Mouse (Mus musculus): ENCODE measurements at regions not wholly inside any gene's neighbourhood (a gene's known extent, or its start where the extent isn't known, plus 50 kb on each side); places are given as distances from the start of the nearest gene placed in this dataset.

- no peak for DNase-seq
These were observed 395.7 kb upstream of the Tnp1 start for GRCm38 (mm10) chr1:73411452-73411851.

- DNase-seq = no peak
These were observed 383.5 kb upstream of the Tnp1 start for GRCm38 (mm10) chr1:73399178-73399577.

- DNase-seq = no peak
These were observed 379.3 kb upstream of the Tnp1 start for GRCm38 (mm10) chr1:73395034-73395433.

- no peak for DNase-seq
These were observed 378.8 kb upstream of the Tnp1 start for GRCm38 (mm10) chr1:73394466-73394865.

GRCm38 (mm10) chr1:73392077-73392476 lies 376.4 kb upstream of the Tnp1 start:
- no peak for DNase-seq

DNA sequence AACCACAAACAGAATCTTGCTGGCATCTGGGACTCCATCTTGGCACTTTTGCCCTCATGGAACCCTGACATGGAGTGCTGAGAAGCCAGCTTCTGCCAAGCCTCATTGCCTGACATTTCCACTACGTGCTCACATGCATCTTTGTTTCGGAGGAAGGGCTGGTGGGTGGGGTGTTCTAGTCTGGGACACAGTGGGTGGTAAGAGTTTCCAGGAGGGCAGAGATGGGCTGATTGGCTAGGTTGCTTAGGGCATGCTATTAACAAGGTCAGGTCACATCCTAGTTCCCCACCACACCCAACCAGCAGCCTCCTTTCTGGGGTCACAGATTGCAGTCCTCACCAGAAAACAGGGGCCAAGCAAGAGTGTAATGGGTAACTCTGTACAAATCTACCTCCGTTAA lies 374.3 kb upstream of the Tnp1 start:
- DNase-seq = no peak

- DNase-seq = no peak
These were observed 373.5 kb upstream of the Tnp1 start for GRCm38 (mm10) chr1:73389174-73389573.

- no peak for DNase-seq
These were observed 365.9 kb upstream of the Tnp1 start for GRCm38 (mm10) chr1:73381578-73381977.

DNA sequence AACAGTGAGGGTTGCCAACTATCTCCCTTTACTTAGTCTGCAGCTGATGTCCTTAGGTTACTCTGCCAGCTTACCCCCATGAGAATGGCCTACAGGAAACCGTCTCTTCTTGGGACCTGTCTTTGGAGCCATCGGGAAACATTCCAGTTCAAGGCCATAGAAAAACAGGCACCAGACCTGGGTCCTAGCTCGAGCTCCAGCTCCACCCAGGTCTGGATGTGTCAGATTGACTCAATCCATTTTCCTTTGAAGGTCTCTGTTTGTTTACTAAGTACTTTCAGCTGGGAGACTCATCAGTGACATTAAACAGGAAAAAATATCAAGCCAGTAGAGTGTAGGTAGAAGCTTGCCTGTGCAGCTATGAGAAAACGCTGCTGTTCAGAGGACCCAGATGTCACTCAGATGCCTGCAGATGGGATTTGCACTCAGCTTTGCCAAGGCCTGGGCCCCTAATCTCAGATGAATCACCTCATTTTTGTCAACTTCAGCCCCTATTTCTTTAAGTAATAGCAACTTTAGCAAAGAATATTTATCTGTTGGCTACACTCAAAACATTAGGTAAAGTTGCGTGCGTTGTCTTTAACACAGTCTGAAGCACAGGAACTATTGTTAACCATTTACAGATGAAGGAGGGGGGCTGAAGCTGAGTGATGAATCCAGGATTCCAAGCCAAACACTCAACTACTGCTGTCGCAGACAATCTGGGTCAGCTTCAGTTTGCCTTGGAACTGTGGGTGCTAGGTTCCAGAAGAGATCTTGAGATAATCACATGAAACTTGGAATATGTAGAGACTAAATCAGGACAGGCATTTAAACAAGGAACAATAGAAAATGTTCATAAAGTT lies 359.0 kb upstream of the Tnp1 start:
- DNase-seq = no peak

DNA sequence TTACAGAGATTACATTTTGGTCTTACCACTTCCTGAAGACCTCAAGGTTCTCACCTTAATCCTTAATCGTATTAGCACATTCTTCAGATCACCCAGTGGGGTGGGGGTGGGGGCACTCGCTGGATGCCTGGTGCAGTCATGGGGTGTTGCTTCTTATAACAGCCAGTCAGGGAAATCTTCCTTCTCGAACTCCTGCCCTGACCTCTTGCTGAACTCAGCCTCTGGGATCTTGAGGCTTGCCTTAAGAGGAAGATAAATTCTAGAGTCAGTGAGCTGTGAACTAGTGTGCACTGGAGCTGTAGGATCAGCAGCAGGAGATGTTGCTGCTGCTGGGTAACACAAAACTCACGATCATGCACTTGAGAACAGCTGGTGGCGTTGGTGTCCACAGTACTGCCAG lies 352.5 kb upstream of the Tnp1 start:
- DNase-seq = no peak

DNA sequence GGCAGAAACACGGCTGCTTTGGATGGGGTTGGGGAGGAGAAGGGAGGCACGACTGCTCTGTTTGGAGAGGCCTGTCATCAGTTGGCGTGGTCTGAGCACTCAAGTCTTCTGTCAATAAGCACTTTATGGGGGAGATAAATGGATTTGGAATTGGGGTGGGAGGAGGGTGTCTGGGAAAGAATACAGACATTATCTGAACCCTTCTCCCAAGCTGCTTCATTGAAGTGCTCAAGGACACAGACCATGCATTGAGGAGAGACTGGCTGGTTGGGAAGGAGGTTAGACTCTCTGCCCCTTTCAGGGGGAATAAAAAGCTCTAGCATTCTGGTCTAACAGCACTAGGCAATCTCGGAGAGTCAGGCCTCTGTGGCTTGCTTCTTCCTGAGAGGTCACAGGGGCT lies 350.1 kb upstream of the Tnp1 start:
- no peak for DNase-seq

GRCm38 (mm10) chr1:73364300-73364683 lies 348.6 kb upstream of the Tnp1 start:
- DNase-seq = no peak

GRCm38 (mm10) chr1:73363549-73364299 lies 348.0 kb upstream of the Tnp1 start:
- DNase-seq = no peak

DNA sequence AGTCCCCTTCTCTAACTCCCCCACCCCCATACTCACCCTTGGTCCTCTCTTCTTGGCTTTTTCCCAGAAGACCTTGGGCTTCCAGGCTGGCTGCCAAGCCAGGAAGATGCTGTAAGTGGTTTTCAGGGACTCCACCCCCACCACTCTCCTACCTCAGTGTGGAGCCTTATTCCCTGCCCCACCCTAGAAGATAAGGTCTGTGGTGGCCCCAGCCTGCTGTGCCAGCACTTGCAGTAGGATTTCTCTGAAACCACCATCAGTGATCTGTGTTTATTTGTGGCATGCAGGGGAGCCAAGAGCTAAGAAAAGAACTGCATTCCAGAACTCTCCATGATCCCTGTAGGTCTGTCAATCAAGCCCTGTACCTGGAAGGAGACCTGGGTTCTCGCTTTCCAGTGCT lies 346.4 kb upstream of the Tnp1 start:
- DNase-seq = no peak

DNA sequence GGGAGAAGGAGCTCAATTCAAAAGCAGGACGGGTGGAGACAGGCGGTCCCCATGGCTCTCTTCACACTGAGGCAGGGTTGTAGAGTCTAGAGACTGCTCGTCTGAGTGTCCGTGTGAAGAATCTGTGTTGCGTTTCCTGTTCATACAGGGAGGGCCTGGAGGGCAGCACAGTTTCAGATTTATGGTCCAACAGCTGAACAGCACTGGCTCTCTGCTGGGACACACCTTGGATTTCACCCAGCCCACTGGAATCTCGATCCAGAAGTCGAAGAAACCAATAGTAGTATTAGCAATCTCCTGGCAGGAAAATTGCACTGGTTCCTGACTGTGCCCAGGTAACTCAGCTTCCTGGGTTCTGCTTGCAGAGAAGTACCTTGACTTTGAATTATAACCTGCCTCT lies 345.6 kb upstream of the Tnp1 start:
- no peak for DNase-seq

DNA sequence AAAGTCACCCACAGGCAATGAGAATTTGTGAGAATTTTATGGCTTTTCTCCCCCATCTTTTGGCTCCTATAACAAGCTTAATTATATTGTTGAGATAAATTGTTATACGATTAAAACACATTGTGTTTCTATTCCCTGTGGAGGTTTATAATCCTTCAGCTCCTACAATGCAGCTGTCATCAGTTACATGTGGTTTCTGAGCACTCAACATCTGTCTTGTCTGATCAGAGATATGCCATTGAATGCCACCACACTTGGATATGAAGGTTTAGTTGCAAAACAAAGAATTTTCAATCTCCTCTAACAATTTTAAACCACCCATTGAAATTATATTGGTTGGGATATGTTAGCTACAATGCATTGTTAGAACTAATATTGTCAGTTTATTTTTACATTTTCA lies 338.7 kb upstream of the Tnp1 start:
- no peak for DNase-seq

- DNase-seq = no peak
These were observed 332.8 kb upstream of the Tnp1 start for GRCm38 (mm10) chr1:73348476-73348875.

DNA sequence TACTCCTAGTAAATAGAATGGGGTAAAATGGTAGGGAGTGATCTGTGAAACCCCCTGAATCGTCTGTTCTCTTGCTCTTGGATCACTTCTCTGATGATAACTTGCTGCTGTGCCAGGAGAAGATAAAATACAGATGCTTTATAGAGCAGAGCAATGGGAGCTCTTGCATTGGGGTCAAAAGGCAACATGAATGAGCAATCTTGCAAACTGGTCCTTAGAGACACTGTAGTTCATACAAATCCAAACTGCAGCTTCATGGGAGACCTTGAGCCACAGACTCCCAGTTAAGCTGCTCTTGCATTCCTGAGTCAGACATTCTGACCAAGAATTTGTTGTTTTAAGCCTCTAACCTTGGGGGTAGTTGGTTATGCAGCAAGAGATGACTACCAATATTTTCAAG lies 328.9 kb upstream of the Tnp1 start:
- DNase-seq = no peak

- no peak for DNase-seq
These were observed 326.2 kb upstream of the Tnp1 start for GRCm38 (mm10) chr1:73341911-73342310.

- no peak for DNase-seq
These were observed 321.7 kb upstream of the Tnp1 start for GRCm38 (mm10) chr1:73337401-73337800.

DNA sequence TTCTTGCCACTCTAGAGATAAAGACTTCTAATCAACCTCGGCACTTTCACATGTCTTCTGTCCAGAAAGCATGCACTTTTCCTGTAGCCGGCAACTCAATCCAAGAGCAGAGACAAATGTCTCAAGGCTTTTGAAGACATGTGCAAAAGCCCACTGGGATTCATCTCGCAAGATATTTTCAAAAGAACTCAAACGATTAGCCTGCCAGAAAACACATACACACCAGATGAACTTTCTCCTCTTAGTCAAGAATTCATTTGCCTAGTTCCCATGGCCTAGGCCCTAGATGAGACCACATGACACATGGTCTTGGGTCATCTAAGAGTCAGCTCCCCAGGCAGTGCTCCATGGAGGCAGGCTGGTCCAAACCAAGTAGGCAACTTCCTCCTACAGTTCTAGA lies 293.8 kb upstream of the Tnp1 start:
- DNase-seq = no peak

DNA sequence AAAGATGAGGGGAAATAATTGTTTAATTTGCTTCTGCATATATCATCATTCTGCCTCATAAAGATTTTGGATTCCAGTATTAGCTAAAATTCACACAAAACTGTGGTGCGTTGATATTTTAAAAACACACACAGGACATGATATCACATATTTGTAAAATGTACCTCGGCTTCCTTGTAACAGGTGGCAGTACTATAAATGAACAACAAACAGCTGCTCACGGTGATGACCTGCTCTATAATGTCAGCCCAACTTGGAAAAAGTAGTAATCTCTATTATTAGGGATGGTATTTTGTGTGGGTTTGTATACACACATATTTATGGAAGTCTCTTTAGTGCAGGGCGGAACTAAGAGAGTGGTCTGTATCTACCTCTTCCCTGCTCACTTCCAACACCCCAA lies 292.7 kb upstream of the Tnp1 start:
- DNase-seq = no peak

DNA sequence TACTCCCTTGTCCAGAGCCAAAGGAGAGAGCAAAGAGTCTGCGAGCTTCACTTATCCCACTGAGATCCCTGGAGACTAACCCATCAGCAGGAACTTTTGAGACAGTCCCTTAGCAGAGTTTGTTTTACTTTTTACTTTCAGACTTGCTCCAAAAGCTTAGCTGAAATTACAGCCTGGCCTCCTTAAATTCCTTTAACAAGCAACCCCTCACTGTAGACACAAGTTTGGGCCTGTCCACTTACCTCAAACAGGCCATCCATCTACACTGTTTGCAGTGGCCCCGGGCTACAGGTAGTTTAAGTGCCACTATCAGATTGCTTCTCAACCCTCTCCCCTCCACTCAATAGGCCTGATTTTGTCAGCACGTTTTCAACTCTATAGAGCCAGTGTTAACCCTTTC lies 291.5 kb upstream of the Tnp1 start:
- DNase-seq = no peak

DNA sequence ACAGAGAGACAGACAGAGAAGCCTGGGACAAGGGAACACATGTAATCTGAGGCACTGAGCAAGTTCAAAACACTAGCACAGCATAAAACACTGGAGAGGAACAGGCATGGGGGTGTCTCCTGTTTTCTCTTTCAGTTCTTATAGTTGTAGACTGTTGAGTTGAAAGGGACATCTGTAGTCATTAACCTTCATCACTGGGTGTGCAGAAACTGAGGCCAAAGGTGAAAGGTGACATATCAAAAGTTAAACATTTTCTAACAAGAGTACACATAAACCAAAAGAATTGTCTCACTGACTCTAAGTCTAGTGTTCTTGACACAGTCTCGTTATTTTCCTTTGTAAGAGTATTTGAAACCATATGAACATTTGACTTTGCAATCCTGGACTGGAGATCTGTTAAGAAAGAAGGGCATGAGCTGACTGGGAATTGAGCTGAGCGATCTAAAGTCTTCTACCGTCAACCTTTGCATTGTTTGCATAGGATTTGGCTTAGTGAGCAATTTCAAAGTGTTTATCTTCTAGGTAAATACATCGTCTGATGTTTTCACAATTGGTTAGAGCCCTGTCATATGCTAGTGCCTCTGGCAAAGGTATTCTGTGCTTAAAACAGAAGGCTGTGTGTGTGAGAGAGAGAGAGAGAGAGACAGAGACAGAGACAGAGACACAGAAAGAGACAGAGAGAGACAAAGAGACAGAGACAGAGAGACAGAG lies 284.4 kb upstream of the Tnp1 start:
- no peak for DNase-seq
